Mouse (Mus musculus) stomach, postnatal 0 days (tissue): ENCODE results near the gene Sgsm3. TPM values are rescaled to one million over a fixed set of nuclear protein-coding genes. Genes with fewer than 3 reads are reported as not detected.

Source experiments
- ATAC-seq: fragments of 200-750 bp; cut with Nextera tagmentation; 2 replicates; pipeline ENCODE4 v1.8.0; 2017; ENCODE audit not compliant: low FRiP score, low TSS enrichment
- DNase-seq: peaks from one replicate; pipeline ENCODE4 v3.0.0-alpha.2; 2016; ENCODE audit warnings: low spot score
- H3K27ac ChIP-seq: fragments of 300-500 bp; sonication (generic); replicated peaks from 2 replicates; pipeline ENCODE4 v1.5.1; 2014; ENCODE audit warnings: mild to moderate bottlenecking, control low read depth
- H3K27me3 ChIP-seq: fragments of 300-500 bp; sonication (generic); 2 replicates; pipeline ENCODE4 v1.6.1; 2014; ENCODE audit warnings: low read length; ENCODE audit not compliant: control insufficient read depth, insufficient read depth
- H3K36me3 ChIP-seq: fragments of 300-500 bp; sonication (generic); 2 replicates; pipeline ENCODE4 v1.6.1; 2014; ENCODE audit warnings: low read length, mixed read lengths; ENCODE audit not compliant: control insufficient read depth, insufficient read depth
- H3K4me1 ChIP-seq: fragments of 300-500 bp; sonication (generic); replicated peaks from 2 replicates; pipeline ENCODE4 v1.6.1; 2014; ENCODE audit warnings: antibody characterized with exemption; ENCODE audit not compliant: control insufficient read depth, insufficient read depth
- H3K4me2 ChIP-seq: fragments of 300-500 bp; sonication (generic); replicated peaks from 2 replicates; pipeline ENCODE4 v1.6.1; 2014; ENCODE audit warnings: low read depth, mild to moderate bottlenecking, control low read depth, moderate library complexity
- H3K4me3 ChIP-seq: fragments of 300-500 bp; sonication (generic); 2 replicates; pipeline ENCODE4 v1.5.1; 2014; ENCODE audit warnings: low read depth, low read length, control low read depth
- H3K9ac ChIP-seq: fragments of 300-500 bp; sonication (generic); 2 replicates; pipeline ENCODE4 v1.6.1; 2014; ENCODE audit warnings: mild to moderate bottlenecking, low read length, control low read depth, mixed read lengths
- H3K9me3 ChIP-seq: fragments of 300-500 bp; sonication (generic); 2 replicates; pipeline ENCODE4 v1.6.1; 2016; ENCODE audit warnings: low read length; ENCODE audit not compliant: control insufficient read depth
- CTCF ChIP-seq: IDR thresholded peaks from 2 replicates; pipeline ENCODE4 v1.5.1; 2016; ENCODE audit warnings: antibody characterized with exemption, low read depth, mild to moderate bottlenecking, moderate library complexity
- EP300 ChIP-seq: optimal IDR thresholded peaks from 2 replicates; pipeline ENCODE3; 2016; ENCODE audit warnings: antibody characterized with exemption
- WGBS: fragments of 180-500 bp; shearing (Covaris S2); extraction: QIAGEN DNeasy Blood & Tissue Kit; methylation state at CpG from one replicate; pipeline ENCODE4 v1.1.7; 2014; 5-methylcytosine and 5-hydroxymethylcytosine counted together
- polyA plus RNA-seq: library from polyadenylated mRNA; unstranded; fragments of >200 nt; fragmentation: Nextera tagmentation; extraction: Ambion mirVana; gene quantifications from 2 replicates; pipeline ENCODE4 v1.2.1, GENCODE M21; 2015

The Sgsm3 gene
- polyA plus RNA-seq, 1 experiment from 2014 or later: 44.8 TPM

DNA sequence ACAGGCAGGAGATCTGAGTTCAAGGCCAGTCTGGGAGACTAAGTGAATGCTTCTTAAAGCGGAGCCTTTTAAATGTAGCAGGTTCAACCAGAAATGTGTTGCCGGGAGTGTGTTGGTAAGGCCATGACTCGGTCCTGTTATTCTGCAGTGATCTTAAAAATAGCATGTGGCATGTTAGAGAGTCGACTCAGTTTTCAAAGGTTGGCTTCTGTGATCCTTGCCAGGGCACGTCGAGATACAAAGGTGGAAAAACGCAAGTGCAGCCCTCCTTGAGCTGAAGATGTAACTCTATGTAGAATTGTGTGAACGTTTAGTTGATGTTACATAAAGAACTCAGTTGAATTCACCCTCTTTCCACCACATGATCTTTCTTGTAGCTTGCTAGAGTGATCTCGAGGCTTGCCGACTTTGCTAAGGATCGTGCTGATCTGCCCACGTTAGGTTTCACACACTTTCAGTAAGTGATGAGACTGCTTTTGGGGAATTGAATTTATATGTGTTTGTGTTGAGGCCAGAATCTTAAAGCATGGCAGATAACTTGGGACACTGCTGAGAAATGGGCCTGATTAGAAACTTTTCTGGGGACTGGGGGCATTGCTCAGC is 21.6 kb upstream of the Sgsm3 start:
- TF ChIP-seq CTCF (no peak), EP300 (no peak)
- no peak overlapping the region for H3K9ac ChIP-seq
- peaks cover 32% of the 10 kb centered on the region for H3K36me3 ChIP-seq
- H3K4me3 ChIP-seq: no peak overlapping the region
- DNase-seq (no peak), ATAC-seq (no peak)
- 92% methylated on average over 12 of the region's 12 CpGs for whole genome bisulfite sequencing
- H3K27ac ChIP-seq: no peak overlapping the region
- H3K4me2 ChIP-seq: no peak overlapping the region
- no peaks in the 10 kb centered on the region for H3K27me3 ChIP-seq
- no peaks in the 10 kb centered on the region for H3K9me3 ChIP-seq
- no peaks in the 10 kb centered on the region for H3K4me1 ChIP-seq

- ATAC-seq (no peak), DNase-seq (no peak)
- Histone ChIP-seq H3K36me3 (peaks cover 28% of the 10 kb centered on the region), H3K27ac (no peak overlapping the region), H3K27me3 (no peaks in the 10 kb centered on the region), H3K4me2 (no peak overlapping the region), H3K4me1 (no peaks in the 10 kb centered on the region), H3K9ac (no peak overlapping the region), H3K4me3 (no peak overlapping the region), H3K9me3 (no peaks in the 10 kb centered on the region)
- 68% methylated on average over 1 of the region's 1 CpGs for WGBS
- no peak for TF ChIP-seq EP300
- TF ChIP-seq CTCF: no peak
Observed at GRCm38 (mm10) chr15:80969371-80969770, 8.2 kb upstream of the Sgsm3 start.

DNA sequence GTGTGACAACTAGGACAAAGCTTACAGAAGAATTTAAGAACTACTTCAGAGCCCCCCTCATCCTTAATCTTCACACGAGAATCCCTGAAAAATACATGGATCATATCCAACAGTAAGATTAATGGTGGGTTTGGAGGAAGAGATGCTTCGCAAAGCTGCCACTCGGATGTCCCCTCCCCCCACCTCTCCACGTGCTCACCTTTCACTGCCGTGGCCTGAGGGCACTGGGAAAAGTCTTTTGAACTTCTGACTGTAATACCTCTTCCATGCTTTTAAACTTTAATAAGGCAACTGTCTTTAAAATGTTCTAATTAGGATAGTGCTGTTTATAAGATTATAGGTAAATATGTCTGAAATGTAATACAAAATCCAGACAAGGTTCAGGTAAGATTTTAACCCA is 3.3 kb upstream of the Sgsm3 start:
- WGBS: 31% methylated on average over 5 of the region's 5 CpGs
- Histone ChIP-seq H3K27me3 (no peaks in the 10 kb centered on the region), H3K4me3 (no peak overlapping the region), H3K4me2 (no peak overlapping the region), H3K4me1 (no peaks in the 10 kb centered on the region), H3K27ac (no peak overlapping the region), H3K9ac (no peak overlapping the region), H3K9me3 (no peaks in the 10 kb centered on the region), H3K36me3 (no peaks in the 10 kb centered on the region)
- TF ChIP-seq CTCF: no peak
- TF ChIP-seq EP300: no peak
- ATAC-seq (no peak), DNase-seq (no peak)

DNA sequence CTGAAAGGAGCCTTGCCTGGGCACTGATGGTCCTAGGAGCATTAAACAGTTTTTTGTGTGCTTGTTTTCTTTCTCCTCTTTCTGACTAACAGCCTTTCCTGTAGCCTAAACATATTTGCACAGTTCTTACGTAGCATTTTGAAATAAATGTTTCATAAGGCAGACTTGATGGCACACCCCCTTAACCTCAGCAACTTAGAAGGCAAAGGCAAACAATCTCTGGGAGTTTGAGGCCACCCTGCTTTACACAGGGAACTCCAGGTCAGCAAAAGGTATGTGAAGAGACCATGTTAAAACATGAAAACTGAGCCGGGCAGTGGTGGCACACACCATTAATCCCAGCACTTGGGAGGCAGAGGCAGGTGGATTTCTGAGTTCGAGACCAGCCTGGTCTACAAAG is 1.9 kb upstream of the Sgsm3 start:
- peak; percentile 47; the same call in 1 of the 2 replicates for ATAC-seq
- 66% methylated on average over 3 of the region's 3 CpGs for WGBS
- Histone ChIP-seq H3K9ac (no peak overlapping the region), H3K36me3 (no peaks in the 10 kb centered on the region), H3K4me1 (0 out of 2 replicates have a peak, but pooled peaks cover under 1% of the 10 kb centered on the region), H3K4me2 (no peak overlapping the region), H3K4me3 (no peak overlapping the region), H3K27ac (peak overlapping the region; percentile 36; the same call in 1 of the 2 replicates), H3K9me3 (no peaks in the 10 kb centered on the region), H3K27me3 (no peaks in the 10 kb centered on the region)
- TF ChIP-seq EP300 (no peak), CTCF (no peak)
- DNase-seq: peak; percentile 41

DNA sequence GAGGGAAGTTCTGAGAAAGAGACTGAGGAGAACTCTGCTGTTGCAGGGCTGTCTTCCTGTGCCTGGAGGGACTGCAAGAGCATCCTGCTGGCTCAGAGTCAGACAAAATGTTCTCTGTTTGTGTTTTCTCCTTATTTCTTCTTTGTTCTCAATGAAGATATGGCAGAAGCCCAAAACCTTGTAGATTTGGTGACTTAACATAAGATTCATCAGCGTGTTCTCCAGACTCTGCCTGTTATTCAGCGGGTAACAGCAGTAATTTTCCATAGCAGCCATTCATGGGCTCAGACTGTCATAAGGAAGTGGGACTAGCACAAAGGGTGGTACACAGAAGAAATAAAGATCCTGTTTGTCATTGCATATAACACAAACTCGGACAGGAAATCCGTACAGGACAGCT is 2.0 kb downstream of the Sgsm3 start:
- ATAC-seq: no peak
- 0 out of 2 replicates have a peak, but pooled peaks cover 2% of the 10 kb centered on the region for H3K4me1 ChIP-seq
- no peaks in the 10 kb centered on the region for H3K36me3 ChIP-seq
- H3K4me2 ChIP-seq: peak overlapping the region; percentile 85
- no peak for TF ChIP-seq CTCF
- TF ChIP-seq EP300: no peak
- no peaks in the 10 kb centered on the region for H3K9me3 ChIP-seq
- 41% methylated on average over 4 of the region's 4 CpGs for WGBS
- peak overlapping the region; percentile 70 for H3K27ac ChIP-seq
- 0 out of 2 replicates have a peak overlapping the region, but pooled peaks have one; percentile 13 for H3K9ac ChIP-seq
- no peak for DNase-seq
- H3K27me3 ChIP-seq: no peaks in the 10 kb centered on the region
- H3K4me3 ChIP-seq: no peak overlapping the region

DNA sequence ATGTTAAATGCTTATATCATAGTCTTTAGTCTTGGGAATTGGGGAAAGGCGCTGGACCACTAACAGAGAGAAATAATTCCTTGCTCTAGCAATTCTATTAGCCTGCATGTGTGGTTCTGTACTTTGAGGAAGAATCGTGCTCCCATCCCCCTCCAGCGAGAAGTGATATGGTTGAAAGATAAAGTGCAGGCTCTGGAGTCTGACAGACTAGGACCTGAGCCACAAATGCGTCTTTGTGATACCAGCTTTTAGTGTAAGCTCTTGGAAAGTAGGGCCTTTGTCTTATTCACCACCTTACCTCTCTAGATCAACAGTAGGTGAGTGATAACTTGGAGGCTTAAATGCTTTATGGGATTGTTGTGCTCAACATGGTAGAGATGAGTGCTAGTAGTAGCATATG is 3.6 kb downstream of the Sgsm3 start:
- no peak overlapping the region for H3K4me2 ChIP-seq
- DNase-seq (no peak), ATAC-seq (no peak)
- WGBS: 73% methylated on average over 4 of the region's 4 CpGs
- H3K27me3 ChIP-seq: no peaks in the 10 kb centered on the region
- no peak overlapping the region for H3K27ac ChIP-seq
- H3K36me3 ChIP-seq: no peaks in the 10 kb centered on the region
- no peak overlapping the region for H3K9ac ChIP-seq
- H3K9me3 ChIP-seq: no peaks in the 10 kb centered on the region
- TF ChIP-seq EP300 (no peak), CTCF (no peak)
- 0 out of 2 replicates have a peak, but pooled peaks cover 2% of the 10 kb centered on the region for H3K4me1 ChIP-seq
- no peak overlapping the region for H3K4me3 ChIP-seq
